Mouse (Mus musculus): ENCODE measurements around the gene Nsl1. TPM values are rescaled to one million over a fixed set of nuclear protein-coding genes. Genes with fewer than 3 reads are reported as not detected.

The Nsl1 gene
- polyA plus RNA-seq, 1 experiment from 2014 or later: 24.2 TPM

DNA sequence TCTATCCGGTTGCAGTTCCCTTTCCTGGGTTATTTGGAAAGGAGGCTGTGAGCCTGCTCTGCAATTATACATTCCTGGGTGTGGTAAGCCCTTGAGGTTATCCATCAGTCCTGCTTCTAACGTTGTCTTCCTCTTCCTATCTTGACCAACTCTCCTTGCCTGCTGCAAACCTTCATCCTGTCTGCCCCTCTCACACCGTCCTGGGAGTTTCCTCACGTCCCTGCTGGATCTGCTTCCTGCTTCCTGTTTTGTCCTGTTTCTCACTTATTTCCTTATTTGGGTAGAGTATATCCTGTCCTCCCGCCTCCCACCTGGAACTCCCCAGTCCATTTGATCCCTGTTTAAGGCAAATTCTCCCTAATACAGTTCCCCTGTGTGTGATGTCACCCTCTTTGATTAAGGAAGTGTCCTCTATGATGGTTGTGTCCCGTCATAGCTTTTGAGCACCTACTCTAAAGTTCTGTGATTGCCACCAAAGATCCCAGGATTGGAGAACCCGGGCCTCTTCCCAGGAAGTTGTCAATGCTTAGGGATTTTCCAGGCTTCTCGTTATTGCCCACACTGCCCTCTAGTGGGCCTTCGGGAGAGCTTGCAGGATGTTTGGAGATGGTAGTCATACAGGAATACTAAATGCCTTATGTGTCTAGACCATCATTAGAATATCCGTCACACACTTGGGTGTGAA lies 12.5 kb downstream of the Nsl1 start:
- Histone ChIP-seq H3K4me2 (no peak overlapping the region), H3K27me3 (no peaks in the 10 kb centered on the region), H3K36me3 (peaks cover 74% of the 10 kb centered on the region), H3K4me1 (no peaks in the 10 kb centered on the region), H3K27ac (no peak overlapping the region), H3K4me3 (no peak overlapping the region), H3K9ac (no peak overlapping the region), H3K9me3 (no peaks in the 10 kb centered on the region)
- no peak for ATAC-seq (ENCODE audit: insufficient number of reproducible peaks, insufficient read depth, low FRiP score, low TSS enrichment, low read depth)
- WGBS: 57% methylated on average over 10 of the region's 10 CpGs

DNA sequence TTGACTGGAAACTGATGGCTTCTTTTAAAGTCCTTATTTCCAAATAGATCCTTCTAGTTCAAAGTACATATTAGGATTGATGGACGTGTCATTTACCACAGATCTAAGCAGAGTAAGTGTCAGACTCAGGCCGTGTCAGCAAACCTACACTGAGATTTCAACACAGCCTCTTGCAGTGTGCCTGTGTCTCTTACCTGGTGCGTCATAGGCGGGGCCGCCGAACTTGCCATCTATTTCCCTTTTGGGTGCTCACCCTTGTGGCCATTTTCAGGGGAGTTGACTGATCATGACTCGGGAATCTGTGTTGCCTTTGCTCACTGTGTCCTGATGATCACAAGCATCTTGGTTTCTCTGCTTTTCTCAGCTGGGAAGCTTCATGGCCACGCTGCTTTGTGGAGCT lies 20.4 kb downstream of the Nsl1 start:
- H3K27ac ChIP-seq: no peak overlapping the region
- H3K9ac ChIP-seq: no peak overlapping the region
- WGBS: 90% methylated on average over 8 of the region's 8 CpGs
- ATAC-seq (ENCODE audit: insufficient number of reproducible peaks, insufficient read depth, low FRiP score, low TSS enrichment, low read depth): no peak
- no peak overlapping the region for H3K4me2 ChIP-seq
- H3K4me1 ChIP-seq: no peaks in the 10 kb centered on the region
- H3K4me3 ChIP-seq: no peak overlapping the region
- H3K36me3 ChIP-seq: peaks cover 60% of the 10 kb centered on the region
- no peaks in the 10 kb centered on the region for H3K9me3 ChIP-seq
- H3K27me3 ChIP-seq: no peaks in the 10 kb centered on the region

DNA sequence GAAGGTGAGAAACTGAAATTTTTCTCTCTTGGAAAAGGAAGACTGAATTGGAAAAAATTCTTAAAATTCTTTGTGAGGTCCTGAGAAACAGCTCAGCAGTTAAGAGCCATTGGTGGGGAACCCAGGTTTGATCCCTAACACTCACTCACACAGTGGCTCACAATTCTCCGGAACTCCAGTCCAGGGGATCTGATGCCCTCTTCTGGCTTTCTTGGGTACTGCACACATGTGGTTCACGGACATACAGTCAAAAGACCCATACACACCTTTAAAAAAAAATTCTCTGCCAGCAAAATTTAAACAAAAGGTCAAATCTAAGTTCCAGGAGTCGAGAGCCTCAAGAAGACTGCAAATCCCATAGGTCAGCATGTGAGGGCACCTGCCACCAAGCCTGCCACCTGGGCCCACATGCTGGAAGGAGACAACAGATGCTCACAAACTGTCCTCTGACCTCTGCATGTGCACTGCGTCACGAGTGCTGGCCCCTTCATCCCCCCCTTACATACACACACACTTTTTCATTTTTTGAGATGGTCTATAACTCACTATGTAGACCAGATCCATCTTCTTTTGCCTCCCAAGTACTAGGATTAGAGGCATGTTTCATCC lies 22.2 kb downstream of the Nsl1 start:
- no peak overlapping the region for H3K4me2 ChIP-seq
- no peak overlapping the region for H3K9ac ChIP-seq
- H3K4me1 ChIP-seq: no peaks in the 10 kb centered on the region
- no peak overlapping the region for H3K27ac ChIP-seq
- H3K27me3 ChIP-seq: no peaks in the 10 kb centered on the region
- H3K36me3 ChIP-seq: peaks cover 46% of the 10 kb centered on the region
- WGBS: 72% methylated on average over 5 of the region's 5 CpGs
- H3K9me3 ChIP-seq: no peaks in the 10 kb centered on the region
- no peak for ATAC-seq (ENCODE audit: insufficient number of reproducible peaks, insufficient read depth, low FRiP score, low TSS enrichment, low read depth)
- no peak overlapping the region for H3K4me3 ChIP-seq

DNA sequence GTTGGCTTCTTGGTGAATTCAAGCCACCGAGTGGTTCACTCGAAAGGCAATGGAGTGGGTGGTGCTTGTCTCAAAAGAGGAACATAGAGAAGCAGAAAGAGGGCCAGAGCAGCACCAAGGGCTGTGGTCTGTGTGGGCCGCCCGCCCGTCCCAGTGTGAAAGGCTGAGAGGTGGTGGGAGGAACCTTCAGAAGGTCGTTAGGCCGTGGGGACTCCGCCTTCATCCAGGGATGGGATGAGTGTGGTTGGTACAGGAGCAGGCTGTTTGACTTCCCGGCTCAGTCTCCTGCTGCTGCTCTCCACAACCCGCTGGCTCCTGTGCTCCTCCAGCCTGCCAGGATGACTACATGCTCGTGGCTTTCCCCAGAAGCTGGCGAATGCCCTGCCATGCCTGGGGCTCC lies 22.8 kb downstream of the Nsl1 start:
- ATAC-seq (ENCODE audit: insufficient number of reproducible peaks, insufficient read depth, low FRiP score, low TSS enrichment, low read depth): no peak
- Histone ChIP-seq H3K27me3 (no peaks in the 10 kb centered on the region), H3K4me2 (no peak overlapping the region), H3K4me1 (no peaks in the 10 kb centered on the region), H3K36me3 (peaks cover 41% of the 10 kb centered on the region), H3K9ac (no peak overlapping the region), H3K4me3 (no peak overlapping the region), H3K9me3 (no peaks in the 10 kb centered on the region), H3K27ac (no peak overlapping the region)
- WGBS: 83% methylated on average over 12 of the region's 12 CpGs

DNA sequence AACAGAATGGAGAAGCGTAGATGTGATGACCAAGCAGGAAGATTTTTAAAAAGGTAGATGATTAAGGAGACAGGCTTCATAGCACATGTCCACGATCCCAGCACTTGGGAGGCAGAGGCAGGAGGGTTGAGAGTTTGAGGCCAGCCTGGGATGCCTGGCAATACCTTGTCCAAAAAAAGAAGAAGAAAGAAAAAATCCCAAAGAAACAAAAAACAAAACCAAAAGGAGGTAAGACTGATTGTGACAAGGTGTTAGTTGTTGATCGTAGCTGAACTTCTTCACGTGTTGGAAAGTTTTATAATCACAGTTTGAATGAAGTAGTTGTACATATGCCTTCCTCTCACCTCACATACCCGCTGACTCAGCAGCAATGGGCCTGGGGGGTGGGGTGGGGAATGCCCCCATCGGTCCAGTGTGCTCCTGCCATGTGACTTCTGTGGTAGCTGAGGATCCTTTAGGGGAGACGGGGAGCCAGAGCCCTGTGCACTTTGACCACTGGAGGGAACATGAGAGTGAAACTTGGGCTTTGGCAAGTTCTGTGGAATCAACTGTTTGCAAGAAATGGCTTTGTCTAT lies 23.6 kb downstream of the Nsl1 start:
- no peak overlapping the region for H3K4me3 ChIP-seq
- H3K27me3 ChIP-seq: no peaks in the 10 kb centered on the region
- no peaks in the 10 kb centered on the region for H3K4me1 ChIP-seq
- H3K36me3 ChIP-seq: peaks cover 37% of the 10 kb centered on the region
- 86% methylated on average over 7 of the region's 7 CpGs for WGBS
- H3K9ac ChIP-seq: no peak overlapping the region
- ATAC-seq (ENCODE audit: insufficient number of reproducible peaks, insufficient read depth, low FRiP score, low TSS enrichment, low read depth): no peak
- H3K27ac ChIP-seq: no peak overlapping the region
- H3K4me2 ChIP-seq: no peak overlapping the region
- H3K9me3 ChIP-seq: no peaks in the 10 kb centered on the region

DNA sequence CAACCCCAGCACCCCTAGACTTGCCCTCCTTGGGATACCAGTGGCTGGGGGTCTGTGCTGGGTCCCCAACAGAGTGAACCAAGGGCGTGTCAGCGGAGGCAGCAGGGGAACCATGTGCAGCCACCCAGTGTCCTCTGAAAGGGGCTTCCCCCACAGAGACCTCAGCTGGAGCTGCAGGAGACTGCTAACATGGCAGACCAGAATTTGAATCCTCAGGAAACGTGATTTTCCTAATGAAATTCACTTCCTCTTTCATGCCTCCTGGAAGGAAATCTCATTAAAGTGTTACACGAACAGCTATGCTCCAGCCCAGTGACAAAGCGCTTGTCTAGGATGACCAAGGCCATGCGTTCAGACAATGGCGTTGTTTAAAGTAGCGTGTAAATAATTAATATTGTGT lies 24.1 kb downstream of the Nsl1 start:
- no peak for ATAC-seq (ENCODE audit: insufficient number of reproducible peaks, insufficient read depth, low FRiP score, low TSS enrichment, low read depth)
- Histone ChIP-seq H3K9ac (no peak overlapping the region), H3K36me3 (peaks cover 31% of the 10 kb centered on the region), H3K4me1 (no peaks in the 10 kb centered on the region), H3K4me2 (no peak overlapping the region), H3K27ac (no peak overlapping the region), H3K4me3 (no peak overlapping the region), H3K27me3 (no peaks in the 10 kb centered on the region), H3K9me3 (no peaks in the 10 kb centered on the region)
- 80% methylated on average over 8 of the region's 8 CpGs for WGBS

DNA sequence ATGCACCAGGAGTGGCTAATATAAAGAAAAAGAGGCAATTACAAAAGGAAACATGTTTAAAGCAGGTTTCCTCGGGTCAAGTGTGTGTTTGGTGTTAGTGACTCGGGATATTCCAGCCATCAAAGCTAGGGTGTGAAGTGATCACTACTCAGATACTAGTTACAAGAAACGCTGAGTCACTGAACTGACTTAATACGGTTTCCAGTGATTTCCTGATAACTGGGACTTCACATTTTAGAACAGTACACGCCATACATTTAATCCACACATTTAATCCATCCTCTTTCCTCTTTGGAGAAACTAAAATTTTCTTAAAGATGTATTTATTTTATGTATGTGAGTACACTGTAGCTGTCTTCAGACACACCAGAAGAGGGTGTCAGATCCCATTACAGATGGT lies 25.1 kb downstream of the Nsl1 start:
- 80% methylated on average over 5 of the region's 5 CpGs for WGBS
- H3K27ac ChIP-seq: no peak overlapping the region
- H3K4me3 ChIP-seq: no peak overlapping the region
- no peak overlapping the region for H3K9ac ChIP-seq
- no peak overlapping the region for H3K4me2 ChIP-seq
- H3K36me3 ChIP-seq: peaks cover 23% of the 10 kb centered on the region
- H3K4me1 ChIP-seq: no peaks in the 10 kb centered on the region
- H3K27me3 ChIP-seq: no peaks in the 10 kb centered on the region
- no peak for ATAC-seq (ENCODE audit: insufficient number of reproducible peaks, insufficient read depth, low FRiP score, low TSS enrichment, low read depth)
- no peaks in the 10 kb centered on the region for H3K9me3 ChIP-seq

DNA sequence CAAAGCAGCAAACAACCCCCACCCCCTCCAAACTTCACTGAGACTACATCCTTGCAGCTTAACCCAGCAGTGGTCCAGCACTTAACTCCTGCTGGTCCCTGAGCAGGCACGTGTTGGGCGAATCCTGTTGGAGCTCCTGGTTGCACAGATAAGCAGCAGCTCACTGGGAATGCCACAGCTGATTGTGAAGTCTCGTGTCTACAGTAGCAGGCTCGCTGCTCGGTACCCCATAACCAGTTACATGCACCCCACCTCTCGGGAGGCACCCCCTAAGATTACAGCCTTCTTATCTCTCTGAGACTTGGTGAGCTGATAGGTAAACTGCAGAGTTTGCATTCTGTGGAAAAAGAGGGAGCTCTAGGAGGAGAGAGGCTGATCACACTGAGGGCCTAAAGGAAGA lies 26.5 kb downstream of the Nsl1 start:
- peaks cover 10% of the 10 kb centered on the region; the same call in 1 of the 2 replicates for H3K36me3 ChIP-seq

DNA sequence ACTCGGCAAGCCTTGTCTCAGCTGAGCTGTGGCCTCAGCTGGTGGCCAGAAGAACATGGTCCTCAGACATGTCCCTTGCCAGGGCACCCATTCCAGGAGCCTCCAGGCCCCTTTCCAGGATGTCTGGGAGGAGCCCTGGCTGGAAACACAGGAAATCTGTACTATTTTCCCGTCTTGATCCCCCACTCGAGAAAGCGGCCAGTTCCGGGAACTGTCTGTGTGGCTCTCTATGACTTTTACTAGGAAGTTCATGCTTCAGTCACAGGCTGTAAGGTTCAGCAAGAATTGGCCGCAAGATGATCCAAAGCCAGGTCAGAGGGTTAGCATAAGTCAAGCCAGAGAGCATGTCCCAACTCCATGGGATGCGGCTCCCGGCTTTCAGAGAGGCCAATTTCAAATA lies 29.2 kb downstream of the Nsl1 start:
- Histone ChIP-seq H3K9me3 (no peaks in the 10 kb centered on the region), H3K36me3 (no peaks in the 10 kb centered on the region), H3K27ac (no peak overlapping the region), H3K4me3 (no peak overlapping the region), H3K4me2 (no peak overlapping the region), H3K27me3 (no peaks in the 10 kb centered on the region), H3K9ac (no peak overlapping the region), H3K4me1 (peaks cover 3% of the 10 kb centered on the region)
- ATAC-seq (ENCODE audit: insufficient number of reproducible peaks, insufficient read depth, low FRiP score, low TSS enrichment, low read depth): no peak
- 78% methylated on average over 8 of the region's 8 CpGs for WGBS

More for the DNA sequence above, 26.5 kb downstream of the Nsl1 start:
- Histone ChIP-seq H3K4me2 (no peak overlapping the region), H3K9me3 (no peaks in the 10 kb centered on the region), H3K27me3 (no peaks in the 10 kb centered on the region), H3K4me3 (no peak overlapping the region), H3K9ac (no peak overlapping the region), H3K4me1 (no peaks in the 10 kb centered on the region), H3K27ac (no peak overlapping the region)
- WGBS: 71% methylated on average over 6 of the region's 6 CpGs
- no peak for ATAC-seq (ENCODE audit: insufficient number of reproducible peaks, insufficient read depth, low FRiP score, low TSS enrichment, low read depth)

DNA sequence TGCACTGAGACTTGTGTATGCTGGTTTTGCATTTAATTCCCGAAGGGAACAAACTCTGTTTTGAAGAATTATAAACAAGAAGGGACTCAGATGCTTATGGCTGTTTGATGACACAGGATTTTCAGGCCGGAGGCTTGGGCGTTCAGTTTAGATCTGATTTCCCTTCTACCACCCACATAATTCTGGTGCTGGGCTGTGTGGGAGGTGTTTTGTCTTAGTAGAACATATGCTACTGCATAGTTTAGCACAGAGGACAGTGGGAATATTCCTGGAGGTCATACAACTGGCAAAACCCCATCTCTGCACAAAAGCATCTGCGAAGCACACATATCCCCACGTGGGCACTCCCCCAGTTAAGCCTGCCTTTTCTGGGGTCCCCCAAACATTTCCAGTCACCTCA lies 30.8 kb downstream of the Nsl1 start:
- peaks cover 8% of the 10 kb centered on the region for H3K4me1 ChIP-seq
- no peak overlapping the region for H3K27ac ChIP-seq
- 72% methylated on average over 5 of the region's 5 CpGs for WGBS
- no peak overlapping the region for H3K4me2 ChIP-seq
- H3K9me3 ChIP-seq: no peaks in the 10 kb centered on the region
- H3K9ac ChIP-seq: no peak overlapping the region
- H3K36me3 ChIP-seq: no peaks in the 10 kb centered on the region
- peaks cover 3% of the 10 kb centered on the region for H3K27me3 ChIP-seq
- no peak for ATAC-seq (ENCODE audit: insufficient number of reproducible peaks, insufficient read depth, low FRiP score, low TSS enrichment, low read depth)
- H3K4me3 ChIP-seq: no peak overlapping the region

DNA sequence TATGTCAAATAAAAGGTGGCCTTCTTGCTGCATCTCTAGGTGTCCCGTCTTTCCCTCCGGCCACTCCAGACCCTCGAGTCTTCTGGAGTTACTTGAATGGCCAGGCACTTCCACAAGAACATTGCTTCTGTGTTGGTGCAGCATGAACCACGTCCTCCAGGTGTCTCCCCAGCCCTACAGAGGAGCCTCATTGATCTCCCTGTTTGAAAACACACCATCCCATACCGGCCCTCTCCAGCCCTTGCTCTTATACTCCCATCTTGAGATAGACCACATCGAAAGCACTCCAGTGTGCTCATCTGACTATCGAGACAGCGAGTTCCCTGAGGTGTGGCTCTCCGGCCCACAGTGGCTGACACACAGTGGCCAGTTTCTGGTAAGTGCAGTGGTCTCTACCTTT lies 32.2 kb downstream of the Nsl1 start:
- Histone ChIP-seq H3K9me3 (no peaks in the 10 kb centered on the region), H3K9ac (no peak overlapping the region)
- WGBS: 71% methylated on average over 9 of the region's 9 CpGs

More for the DNA sequence above, 32.2 kb downstream of the Nsl1 start:
- Histone ChIP-seq H3K4me2 (no peak overlapping the region), H3K36me3 (no peaks in the 10 kb centered on the region), H3K27me3 (peaks cover 15% of the 10 kb centered on the region), H3K4me1 (peaks cover 16% of the 10 kb centered on the region), H3K4me3 (no peak overlapping the region), H3K27ac (no peak overlapping the region)
- ATAC-seq (ENCODE audit: insufficient number of reproducible peaks, insufficient read depth, low FRiP score, low TSS enrichment, low read depth): no peak
